Mouse (Mus musculus) lung, postnatal 0 days (tissue): ENCODE data around the gene Farsa.

Experiments
- CTCF ChIP-seq: IDR thresholded peaks from 2 replicates; pipeline ENCODE4 v1.5.1; 2016; ENCODE audit warnings: antibody characterized with exemption, mild to moderate bottlenecking
- EP300 ChIP-seq: IDR thresholded peaks from 2 replicates; pipeline ENCODE4 v1.6.1; 2016; ENCODE audit warnings: antibody characterized with exemption, mild to moderate bottlenecking, control low read depth

- TF ChIP-seq EP300 (no peak), CTCF (no peak)
These were observed 53.2 kb downstream of the Farsa start for GRCm38 (mm10) chr8:84909949-84910348.
